Mouse (Mus musculus): Measurements from ENCODE around the gene Moap1. TPM values are rescaled to one million over a fixed set of nuclear protein-coding genes. Genes with fewer than 3 reads are reported as not detected.

Moap1 gene
- 17.4 and 18.6 TPM in 2 replicates for polyA plus RNA-seq (2016; fragmentation: Nextera tagmentation; extraction: Ambion mirVana)

GRCm38 (mm10) chr12:102743589-102744574 is at the start of gene Moap1, which contains the start of gene Tmem251:
Gene Moap1 (minus strand): TSS chr12:102743661.
Gene Tmem251 (plus strand): TSS chr12:102743762.
- under 1% methylated on average over 63 of the region's 63 CpGs for WGBS
- Histone ChIP-seq H3K4me3 (peak within 1 kb of the TSS; percentile 95), H3K27ac (ENCODE audit: poor library complexity, severe bottlenecking) (peak within 1 kb of the TSS; percentile 97), H3K36me3 (peaks cover 14% of the 10 kb centered on the region; the same call in 1 of the 2 replicates), H3K4me2 (peak within 1 kb of the TSS; percentile 89), H3K27me3 (replicated peaks) (no peaks in the 10 kb centered on the region), H3K4me1 (replicated peaks) (peaks cover 21% of the 10 kb centered on the region), H3K9me3 (replicated peaks) (no peaks in the 10 kb centered on the region), H3K9ac (peak within 1 kb of the TSS; percentile 92)
- peak; percentile 97 for ATAC-seq (ENCODE audit: insufficient number of reproducible peaks, low FRiP score)

GRCm38 (mm10) chr12:102787927-102788326 is 44.5 kb upstream of the Moap1 start:
- Histone ChIP-seq H3K4me2 (no peak overlapping the region), H3K27me3 (replicated peaks) (no peaks in the 10 kb centered on the region), H3K9me3 (replicated peaks) (no peaks in the 10 kb centered on the region), H3K4me3 (no peak overlapping the region), H3K4me1 (replicated peaks) (no peaks in the 10 kb centered on the region), H3K27ac (ENCODE audit: poor library complexity, severe bottlenecking) (no peak overlapping the region), H3K36me3 (peaks cover 74% of the 10 kb centered on the region), H3K9ac (no peak overlapping the region)
- WGBS, result 88% methylated on average over 7 of the region's 7 CpGs
- ATAC-seq (ENCODE audit: insufficient number of reproducible peaks, low FRiP score), result no peak

GRCm38 (mm10) chr12:102785593-102785985 is 42.1 kb upstream of the Moap1 start:
- no peak for ATAC-seq (ENCODE audit: insufficient number of reproducible peaks, low FRiP score)
- 82% methylated on average over 5 of the region's 5 CpGs for WGBS

GRCm38 (mm10) chr12:102784899-102785592 is 41.6 kb upstream of the Moap1 start:
- peaks cover 57% of the 10 kb centered on the region for H3K36me3 ChIP-seq
- WGBS, result 86% methylated on average over 19 of the region's 19 CpGs
- no peak for ATAC-seq (ENCODE audit: insufficient number of reproducible peaks, low FRiP score)
- H3K9ac ChIP-seq, result no peak overlapping the region
- H3K4me3 ChIP-seq, result no peak overlapping the region
- H3K4me2 ChIP-seq, result no peak overlapping the region
- H3K9me3 ChIP-seq (replicated peaks), result no peaks in the 10 kb centered on the region
- H3K27ac ChIP-seq (ENCODE audit: poor library complexity, severe bottlenecking), result no peak overlapping the region
- H3K27me3 ChIP-seq (replicated peaks), result no peaks in the 10 kb centered on the region
- H3K4me1 ChIP-seq (replicated peaks), result 0 out of 2 replicates have a peak, but pooled peaks cover 7% of the 10 kb centered on the region

More at GRCm38 (mm10) chr12:102785593-102785985, 42.1 kb upstream of the Moap1 start:
- Histone ChIP-seq H3K27me3 (replicated peaks) (no peaks in the 10 kb centered on the region), H3K36me3 (peaks cover 62% of the 10 kb centered on the region), H3K4me1 (replicated peaks) (0 out of 2 replicates have a peak, but pooled peaks cover 7% of the 10 kb centered on the region), H3K27ac (ENCODE audit: poor library complexity, severe bottlenecking) (no peak overlapping the region), H3K4me2 (no peak overlapping the region), H3K9ac (no peak overlapping the region), H3K4me3 (no peak overlapping the region), H3K9me3 (replicated peaks) (no peaks in the 10 kb centered on the region)

- no peak overlapping the region for H3K4me2 ChIP-seq
- H3K27ac ChIP-seq (ENCODE audit: poor library complexity, severe bottlenecking), result no peak overlapping the region
- no peaks in the 10 kb centered on the region for H3K27me3 ChIP-seq (replicated peaks)
- 89% methylated on average over 5 of the region's 5 CpGs for WGBS
- H3K9ac ChIP-seq, result no peak overlapping the region
- H3K4me1 ChIP-seq (replicated peaks), result peaks cover 13% of the 10 kb centered on the region; the same call in 1 of the 2 replicates
- no peak overlapping the region for H3K4me3 ChIP-seq
- no peaks in the 10 kb centered on the region for H3K9me3 ChIP-seq (replicated peaks)
- peaks cover 48% of the 10 kb centered on the region for H3K36me3 ChIP-seq
- no peak for ATAC-seq (ENCODE audit: insufficient number of reproducible peaks, low FRiP score)
Measured at GRCm38 (mm10) chr12:102782841-102783240, 39.4 kb upstream of the Moap1 start.

- no peak overlapping the region for H3K4me2 ChIP-seq
- H3K9me3 ChIP-seq (replicated peaks), result no peaks in the 10 kb centered on the region
- H3K9ac ChIP-seq, result no peak overlapping the region
- H3K4me1 ChIP-seq (replicated peaks), result peaks cover 13% of the 10 kb centered on the region; the same call in 1 of the 2 replicates
- WGBS, result 29% methylated on average over 3 of the region's 3 CpGs
- peaks cover 54% of the 10 kb centered on the region for H3K36me3 ChIP-seq
- no peak for ATAC-seq (ENCODE audit: insufficient number of reproducible peaks, low FRiP score)
- H3K27me3 ChIP-seq (replicated peaks), result no peaks in the 10 kb centered on the region
- no peak overlapping the region for H3K27ac ChIP-seq (ENCODE audit: poor library complexity, severe bottlenecking)
- no peak overlapping the region for H3K4me3 ChIP-seq
Measured at GRCm38 (mm10) chr12:102779452-102779851, 36.0 kb upstream of the Moap1 start.

- Histone ChIP-seq H3K27me3 (replicated peaks) (no peaks in the 10 kb centered on the region), H3K36me3 (peaks cover 56% of the 10 kb centered on the region), H3K9ac (no peak overlapping the region), H3K27ac (ENCODE audit: poor library complexity, severe bottlenecking) (no peak overlapping the region), H3K4me1 (replicated peaks) (peaks cover 13% of the 10 kb centered on the region; the same call in 1 of the 2 replicates), H3K4me3 (no peak overlapping the region), H3K9me3 (replicated peaks) (no peaks in the 10 kb centered on the region), H3K4me2 (no peak overlapping the region)
- WGBS, result 87% methylated on average over 5 of the region's 5 CpGs
- ATAC-seq (ENCODE audit: insufficient number of reproducible peaks, low FRiP score), result no peak
Measured at GRCm38 (mm10) chr12:102778151-102778550, 34.7 kb upstream of the Moap1 start.

GRCm38 (mm10) chr12:102776035-102776434 is 32.6 kb upstream of the Moap1 start:
- no peaks in the 10 kb centered on the region for H3K27me3 ChIP-seq (replicated peaks)
- no peak overlapping the region for H3K4me2 ChIP-seq
- peaks cover 7% of the 10 kb centered on the region; the same call in 1 of the 2 replicates for H3K4me1 ChIP-seq (replicated peaks)
- no peak for ATAC-seq (ENCODE audit: insufficient number of reproducible peaks, low FRiP score)
- no peak overlapping the region for H3K27ac ChIP-seq (ENCODE audit: poor library complexity, severe bottlenecking)
- peaks cover 67% of the 10 kb centered on the region for H3K36me3 ChIP-seq
- H3K9me3 ChIP-seq (replicated peaks), result no peaks in the 10 kb centered on the region
- no peak overlapping the region for H3K9ac ChIP-seq
- no peak overlapping the region for H3K4me3 ChIP-seq
- 89% methylated on average over 14 of the region's 14 CpGs for WGBS

GRCm38 (mm10) chr12:102772676-102773075 is 29.2 kb upstream of the Moap1 start:
- Histone ChIP-seq H3K27me3 (replicated peaks) (no peaks in the 10 kb centered on the region), H3K27ac (ENCODE audit: poor library complexity, severe bottlenecking) (no peak overlapping the region), H3K4me3 (no peak overlapping the region), H3K9ac (no peak overlapping the region), H3K36me3 (peaks cover 91% of the 10 kb centered on the region), H3K9me3 (replicated peaks) (no peaks in the 10 kb centered on the region), H3K4me1 (replicated peaks) (no peaks in the 10 kb centered on the region), H3K4me2 (no peak overlapping the region)
- WGBS, result 91% methylated on average over 5 of the region's 5 CpGs
- ATAC-seq (ENCODE audit: insufficient number of reproducible peaks, low FRiP score), result no peak

- Histone ChIP-seq H3K4me2 (no peak overlapping the region), H3K4me1 (replicated peaks) (no peaks in the 10 kb centered on the region)
- WGBS, result 91% methylated on average over 8 of the region's 8 CpGs
Measured at GRCm38 (mm10) chr12:102771601-102772000, 28.1 kb upstream of the Moap1 start.

GRCm38 (mm10) chr12:102769000-102769399 is 25.5 kb upstream of the Moap1 start:
- WGBS, result 90% methylated on average over 4 of the region's 4 CpGs
- H3K4me1 ChIP-seq (replicated peaks), result no peaks in the 10 kb centered on the region
- no peaks in the 10 kb centered on the region for H3K27me3 ChIP-seq (replicated peaks)
- H3K27ac ChIP-seq (ENCODE audit: poor library complexity, severe bottlenecking), result no peak overlapping the region
- H3K9me3 ChIP-seq (replicated peaks), result no peaks in the 10 kb centered on the region
- no peak for ATAC-seq (ENCODE audit: insufficient number of reproducible peaks, low FRiP score)
- no peak overlapping the region for H3K9ac ChIP-seq
- peaks cover 82% of the 10 kb centered on the region for H3K36me3 ChIP-seq
- H3K4me2 ChIP-seq, result no peak overlapping the region
- H3K4me3 ChIP-seq, result no peak overlapping the region

More at GRCm38 (mm10) chr12:102771601-102772000, 28.1 kb upstream of the Moap1 start:
- H3K4me3 ChIP-seq, result no peak overlapping the region
- H3K9me3 ChIP-seq (replicated peaks), result no peaks in the 10 kb centered on the region
- H3K9ac ChIP-seq, result no peak overlapping the region
- no peaks in the 10 kb centered on the region for H3K27me3 ChIP-seq (replicated peaks)
- H3K36me3 ChIP-seq, result peaks cover 91% of the 10 kb centered on the region
- no peak for ATAC-seq (ENCODE audit: insufficient number of reproducible peaks, low FRiP score)
- no peak overlapping the region for H3K27ac ChIP-seq (ENCODE audit: poor library complexity, severe bottlenecking)
